Mouse (Mus musculus) cerebellum, adult (tissue): ENCODE results near the gene Adprm.
"Not testable (repeated sequence)": the region's sequence is repeated elsewhere in the genome, so short reads cannot be mapped to it uniquely, and the experiment has no call there.

ENCODE experiments used
- ATAC-seq: cut with Nextera tagmentation; 2 replicates; pipeline ENCODE4 v1.9.2; 2017; ENCODE audit warnings: mild to moderate bottlenecking, moderate library complexity, mixed read lengths; ENCODE audit not compliant: insufficient number of reproducible peaks, low FRiP score, low TSS enrichment

Adprm gene

GRCm38 (mm10) chr11:67024867-67025477 is 27.4 kb downstream of the Adprm start, which contains the start of gene Tmem220:
Gene Tmem220, plus strand, starts transcription at chr11:67025154.
- ATAC-seq, result peak; percentile 93

- ATAC-seq, result no peak
Observed at GRCm38 (mm10) chr11:67023802-67024340, 28.5 kb downstream of the Adprm start.

- ATAC-seq, result not testable (repeated sequence)
Observed at GRCm38 (mm10) chr11:67023191-67023590, 29.2 kb downstream of the Adprm start.

GRCm38 (mm10) chr11:67022354-67023115 is 29.9 kb downstream of the Adprm start:
- no peak for ATAC-seq

GRCm38 (mm10) chr11:67020948-67021347 is 31.4 kb downstream of the Adprm start:
- no peak for ATAC-seq

- no peak for ATAC-seq
Observed at GRCm38 (mm10) chr11:67019711-67020475, 32.5 kb downstream of the Adprm start.

- no peak for ATAC-seq
Observed at GRCm38 (mm10) chr11:67017801-67018591, 34.4 kb downstream of the Adprm start.

GRCm38 (mm10) chr11:67011635-67012034 is 40.8 kb downstream of the Adprm start:
- ATAC-seq, result no peak

- 0 out of 2 replicates have a peak, but pooled peaks have one; percentile 66 for ATAC-seq
Observed at GRCm38 (mm10) chr11:67010430-67010829, 42.0 kb downstream of the Adprm start.

GRCm38 (mm10) chr11:67008528-67008927 is 43.9 kb downstream of the Adprm start:
- no peak for ATAC-seq

- ATAC-seq, result no peak
Observed at GRCm38 (mm10) chr11:67007961-67008360, 44.4 kb downstream of the Adprm start.

GRCm38 (mm10) chr11:67002911-67003310 is 49.5 kb downstream of the Adprm start:
- ATAC-seq, result no peak

- no peak for ATAC-seq
Observed at GRCm38 (mm10) chr11:67001717-67002116, 50.7 kb downstream of the Adprm start.

- no peak for ATAC-seq
Observed at GRCm38 (mm10) chr11:67000671-67001070, 51.7 kb downstream of the Adprm start.

GRCm38 (mm10) chr11:66998467-66999403 is 53.7 kb downstream of the Adprm start:
- no peak for ATAC-seq

- no peak for ATAC-seq
Observed at GRCm38 (mm10) chr11:66996446-66996845, 55.9 kb downstream of the Adprm start.

- no peak for ATAC-seq
Observed at GRCm38 (mm10) chr11:66993674-66994073, 58.7 kb downstream of the Adprm start.

GRCm38 (mm10) chr11:66992150-66992549 is 60.2 kb downstream of the Adprm start:
- no peak for ATAC-seq
